Mouse (Mus musculus): ENCODE measurements around the gene Ankrd42. TPM values are rescaled to one million over a fixed set of nuclear protein-coding genes. Genes with fewer than 3 reads are reported as not detected.

Gene Ankrd42
- polyA plus RNA-seq, 1 experiment from 2014 or later = 21.7 TPM

- H3K9ac ChIP-seq (replicated peaks; ENCODE audit: low read depth, low read length) = no peak overlapping the region
- WGBS = 79% methylated on average over 2 of the region's 2 CpGs
- no peak for ATAC-seq
- H3K4me3 ChIP-seq (replicated peaks; ENCODE audit: low read length) = no peak overlapping the region
- H3K36me3 ChIP-seq (ENCODE audit: control insufficient read depth, insufficient read depth) = no peaks in the 10 kb centered on the region
- H3K27ac ChIP-seq (ENCODE audit: low read length) = no peak overlapping the region
- no peaks in the 10 kb centered on the region for H3K9me3 ChIP-seq (ENCODE audit: control insufficient read depth, low read length)
- no peaks in the 10 kb centered on the region for H3K4me1 ChIP-seq (replicated peaks; ENCODE audit: control insufficient read depth, insufficient read depth, low read length)
- H3K27me3 ChIP-seq (replicated peaks; ENCODE audit: control insufficient read depth, insufficient read depth, low read length) = no peaks in the 10 kb centered on the region
- H3K4me2 ChIP-seq (ENCODE audit: low read length) = no peak overlapping the region
Measured at GRCm38 (mm10) chr7:92546763-92547162, 90.2 kb downstream of the Ankrd42 start.

- H3K4me1 ChIP-seq (replicated peaks; ENCODE audit: control insufficient read depth, insufficient read depth, low read length) = peaks cover 3% of the 10 kb centered on the region
- no peaks in the 10 kb centered on the region for H3K36me3 ChIP-seq (ENCODE audit: control insufficient read depth, insufficient read depth)
- no peaks in the 10 kb centered on the region for H3K27me3 ChIP-seq (replicated peaks; ENCODE audit: control insufficient read depth, insufficient read depth, low read length)
- no peaks in the 10 kb centered on the region for H3K9me3 ChIP-seq (ENCODE audit: control insufficient read depth, low read length)
- H3K27ac ChIP-seq (ENCODE audit: low read length) = peak overlapping the region; percentile 80
- ATAC-seq = peak; percentile 93
- no peak overlapping the region for H3K9ac ChIP-seq (replicated peaks; ENCODE audit: low read depth, low read length)
- H3K4me2 ChIP-seq (ENCODE audit: low read length) = no peak overlapping the region
- no peak overlapping the region for H3K4me3 ChIP-seq (replicated peaks; ENCODE audit: low read length)
- 37% methylated on average over 6 of the region's 6 CpGs for WGBS
Measured at GRCm38 (mm10) chr7:92532351-92533036, 104.4 kb downstream of the Ankrd42 start.

Other genes with a start within 250 kb of the Ankrd42 start
- 56.2 and 65.1 TPM in 2 replicates for gene Ccdc90b, start 76.0 kb downstream of the Ankrd42 start, polyA plus RNA-seq (2015; fragmentation: Nextera tagmentation; extraction: Ambion mirVana)
- 24.5 and 27.3 TPM in 2 replicates for gene Pcf11, start 32.8 kb upstream of the Ankrd42 start, polyA plus RNA-seq (2015; fragmentation: Nextera tagmentation; extraction: Ambion mirVana)
- gene Rab30, start 104.5 kb upstream of the Ankrd42 start, polyA plus RNA-seq (2015; fragmentation: Nextera tagmentation; extraction: Ambion mirVana) = 20.1 and 23.8 TPM in 2 replicates
- 6.6 and 9.6 TPM in 2 replicates for gene Ddias, start 237.1 kb upstream of the Ankrd42 start, polyA plus RNA-seq (2015; fragmentation: Nextera tagmentation; extraction: Ambion mirVana)
- 17.3 and 19.7 TPM in 2 replicates for gene Prcp, start 237.3 kb upstream of the Ankrd42 start, polyA plus RNA-seq (2015; fragmentation: Nextera tagmentation; extraction: Ambion mirVana)

All from forebrain, embryonic 16.5 days (tissue).